Mouse (Mus musculus) testis, adult 2 months (tissue): ENCODE measurements around the gene Sema7a.

Experiments
- CTCF ChIP-seq: fragments of 200-500 bp; IDR thresholded peaks from 2 replicates; pipeline ENCODE4 v1.5.1; 2012; ENCODE audit warnings: low read depth, mild to moderate bottlenecking, inconsistent platforms, low read length, moderate library complexity; ENCODE audit not compliant: control insufficient read depth, insufficient read depth, insufficient replicate concordance
- POLR2A ChIP-seq: fragments of 200-500 bp; IDR thresholded peaks from 2 replicates; pipeline ENCODE4 v1.6.1; 2012; ENCODE audit warnings: low read depth, mild to moderate bottlenecking, inconsistent platforms, low read length, moderate library complexity; ENCODE audit not compliant: control insufficient read depth

DNA sequence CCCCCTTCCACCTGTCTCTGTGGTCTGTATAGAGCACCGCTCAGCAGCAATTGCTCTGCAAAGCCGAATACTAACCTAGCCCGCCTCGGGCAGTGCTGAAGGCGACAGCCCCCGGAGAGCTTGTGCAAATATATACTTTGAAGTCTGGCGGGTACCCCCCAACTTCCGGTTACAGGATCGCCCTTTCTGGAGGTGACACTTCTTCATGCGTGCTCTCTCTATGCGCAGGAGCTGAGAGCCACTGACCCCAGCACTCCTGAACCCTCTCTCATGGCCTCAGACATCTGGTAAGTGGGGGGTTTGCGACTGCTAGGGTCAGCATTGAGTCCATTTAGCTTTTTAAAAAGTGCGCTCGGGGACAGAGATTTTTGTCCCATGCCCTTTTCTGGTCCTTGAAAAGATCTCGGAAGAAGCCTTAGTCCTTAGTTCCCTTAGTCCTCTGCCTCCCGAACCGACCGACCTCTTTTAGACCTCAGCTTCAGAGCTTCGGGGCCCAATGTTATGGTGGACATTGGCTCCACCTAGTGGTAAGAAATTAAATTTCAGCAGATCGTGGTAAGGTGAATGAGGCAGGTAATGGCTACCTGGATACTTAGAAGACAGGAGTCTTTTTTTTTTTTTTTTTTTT lies 58.2 kb downstream of the Sema7a start:
- TF ChIP-seq CTCF (peak; percentile 66; the same call in 1 of the 2 replicates), POLR2A (no peak)
